ENCODE assay signal across 9 mouse cellular contexts in genomic region chr12:57543627-57543991, GRCm38 (mm10). TPM values are rescaled to one million over a fixed set of nuclear protein-coding genes. Genes with fewer than 3 reads are reported as not detected.
DNase-seq lines count a peak whose midpoint lies in the region; ATAC-seq lines count a peak whose summit lies in the region.
"Had no signal": no experiment of that assay in that cellular context is flagged by ENCODE, and none has a peak within 500 bp of the region (broad histone marks: within the 10 kb centered on the region; RNA-seq: fewer than 3 reads in every experiment).

No protein-coding gene starts in this region.

- H3K27me3 ChIP-seq in kidney, embryonic 15.5 days = peaks cover 95% of the 10 kb centered on the region
- peaks cover 89% of the 10 kb centered on the region for H3K27me3 ChIP-seq in hindbrain, embryonic 12.5 days
- peaks cover 100% of the 10 kb centered on the region for H3K27me3 ChIP-seq in limb, embryonic 10.5 days (ENCODE audit: low read depth, poor library complexity, severe bottlenecking)
- H3K27me3 ChIP-seq in midbrain, embryonic 14.5 days (ENCODE audit: control insufficient read depth, insufficient read depth, low read length) = peaks cover 89% of the 10 kb centered on the region

- 2% methylated on average over 10 of the region's 10 CpGs for WGBS in kidney, embryonic 15.5 days
- WGBS in hindbrain, embryonic 12.5 days = 3% methylated on average over 10 of the region's 10 CpGs
- WGBS in limb, embryonic 10.5 days = 3% methylated on average over 10 of the region's 10 CpGs
- 3% methylated on average over 10 of the region's 10 CpGs for WGBS in midbrain, embryonic 14.5 days

- H3K9me3 ChIP-seq in kidney, embryonic 15.5 days (replicated peaks) = no peaks in the 10 kb centered on the region
- 0 out of 2 replicates have a peak, but pooled peaks cover 2% of the 10 kb centered on the region for H3K9me3 ChIP-seq in hindbrain, embryonic 12.5 days (replicated peaks)
- H3K9me3 ChIP-seq in limb, embryonic 10.5 days (replicated peaks) = no peaks in the 10 kb centered on the region
- H3K9me3 ChIP-seq in midbrain, embryonic 14.5 days (ENCODE audit: control insufficient read depth, low read length) = no peaks in the 10 kb centered on the region

- H3K4me3 ChIP-seq in kidney, embryonic 15.5 days (replicated peaks) = peak overlapping the region; percentile 24
- peak overlapping the region; percentile 25; the same call in 1 of the 2 replicates for H3K4me3 ChIP-seq in hindbrain, embryonic 12.5 days
- H3K4me3 ChIP-seq in limb, embryonic 10.5 days = 0 out of 2 replicates have a peak overlapping the region, but pooled peaks have one; percentile 35
- peak overlapping the region; percentile 18 for H3K4me3 ChIP-seq in midbrain, embryonic 14.5 days (replicated peaks; ENCODE audit: low read depth, low read length)

- no peak overlapping the region; the same call in 1 of the 2 replicates for H3K4me2 ChIP-seq in kidney, embryonic 15.5 days
- no peak overlapping the region for H3K4me2 ChIP-seq in hindbrain, embryonic 12.5 days (replicated peaks)
- peak overlapping the region; percentile 31; the same call in 1 of the 2 replicates for H3K4me2 ChIP-seq in midbrain, embryonic 14.5 days (ENCODE audit: low read length)

- no peak overlapping the region for H3K9ac ChIP-seq in kidney, embryonic 15.5 days
- H3K9ac ChIP-seq in hindbrain, embryonic 12.5 days = no peak overlapping the region
- H3K9ac ChIP-seq in midbrain, embryonic 14.5 days (replicated peaks; ENCODE audit: low read length) = peak overlapping the region; percentile 23; the same call in 1 of the 2 replicates

- DNase-seq in kidney, postnatal 14 days = no peak
- no peak for DNase-seq in limb, embryonic 10.5 days (ENCODE audit: low spot score)
- DNase-seq in midbrain, embryonic 14.5 days = peak; percentile 41
- no peak for DNase-seq in B cell, adult 2 months
- DNase-seq in thymus, postnatal 4 days = no peak
- DNase-seq: right cerebral cortex, postnatal 4 days had no signal

- ATAC-seq in kidney, embryonic 15.5 days (replicated peaks; ENCODE audit: low FRiP score) = no peak
- ATAC-seq in hindbrain, embryonic 12.5 days (ENCODE audit: low FRiP score) = no peak
- no peak for ATAC-seq in midbrain, embryonic 14.5 days (ENCODE audit: low FRiP score, low TSS enrichment)

- H3K36me3 ChIP-seq in kidney, embryonic 15.5 days = no peaks in the 10 kb centered on the region
- no peaks in the 10 kb centered on the region for H3K36me3 ChIP-seq in hindbrain, embryonic 12.5 days
- H3K36me3 ChIP-seq in limb, embryonic 10.5 days = no peaks in the 10 kb centered on the region
- H3K36me3 ChIP-seq in midbrain, embryonic 14.5 days (ENCODE audit: control insufficient read depth, insufficient read depth, low read length) = no peaks in the 10 kb centered on the region

- H3K4me1 ChIP-seq in kidney, embryonic 15.5 days = peaks cover 48% of the 10 kb centered on the region
- H3K4me1 ChIP-seq in hindbrain, embryonic 12.5 days = peaks cover 16% of the 10 kb centered on the region
- peaks cover 43% of the 10 kb centered on the region for H3K4me1 ChIP-seq in limb, embryonic 10.5 days
- H3K4me1 ChIP-seq in midbrain, embryonic 14.5 days (ENCODE audit: control insufficient read depth, insufficient read depth, low read length) = peaks cover 13% of the 10 kb centered on the region; the same call in 1 of the 2 replicates

- H3K27ac ChIP-seq in kidney, embryonic 15.5 days = no peak overlapping the region
- no peak overlapping the region for H3K27ac ChIP-seq in hindbrain, embryonic 12.5 days
- no peak overlapping the region for H3K27ac ChIP-seq in limb, embryonic 10.5 days
- no peak overlapping the region; the same call in 1 of the 2 replicates for H3K27ac ChIP-seq in midbrain, embryonic 14.5 days (replicated peaks; ENCODE audit: low read depth, low read length)

RNA-seq across cellular contexts. Expression of gene Foxa1, which starts 3.1 kb away (rescaled TPM):
- polyA plus RNA-seq in kidney, embryonic 15.5 days (2015; fragmentation: Nextera tagmentation; extraction: Ambion mirVana) = 0.93 and 1.0 TPM in 2 replicates
- 2.8 and 3.0 TPM in 2 replicates for polyA plus RNA-seq in hindbrain, embryonic 12.5 days (2016; fragmentation: Nextera tagmentation; extraction: Ambion mirVana)
- polyA plus RNA-seq in limb, embryonic 10.5 days (2016; fragmentation: Nextera tagmentation; extraction: Ambion mirVana) = 0.08 TPM in 1 of 2 replicates, not detected in the other
- polyA plus RNA-seq in midbrain, embryonic 14.5 days (2014; fragmentation: Nextera tagmentation; extraction: Ambion mirVana) = 2.4 and 3.1 TPM in 2 replicates
- polyA plus RNA-seq: heart, postnatal 0 days had no signal

RNA-seq across cellular contexts. Expression of gene Ttc6, which starts 20.3 kb away (rescaled TPM):
- polyA plus RNA-seq in kidney, embryonic 15.5 days (2015; fragmentation: Nextera tagmentation; extraction: Ambion mirVana) = 0.21 and 0.35 TPM in 2 replicates
- 1.6 and 1.9 TPM in 2 replicates for polyA plus RNA-seq in hindbrain, embryonic 12.5 days (2016; fragmentation: Nextera tagmentation; extraction: Ambion mirVana)
- polyA plus RNA-seq in limb, embryonic 10.5 days (2016; fragmentation: Nextera tagmentation; extraction: Ambion mirVana) = 0.04 and 0.05 TPM in 2 replicates
- polyA plus RNA-seq in midbrain, embryonic 14.5 days (2014; fragmentation: Nextera tagmentation; extraction: Ambion mirVana) = 1.4 and 1.6 TPM in 2 replicates
- polyA plus RNA-seq: heart, postnatal 0 days had no signal
